Mouse (Mus musculus) MEL-GATA-1-ER (cell line): ENCODE measurements at regions not wholly inside any gene's neighbourhood (a gene's known extent, or its start where the extent isn't known, plus 50 kb on each side); places are given as distances from the start of the nearest gene placed in this dataset.

Experiments used
- DNase-seq: peaks from one replicate; pipeline ENCODE4 v3.0.0-alpha.2; 2012; ENCODE audit warnings: low read depth; ENCODE audit errors: extremely low read depth

GRCm38 (mm10) chr4:40400089-40400488, 71.9 kb upstream of the Tmem215 start:
- no peak for DNase-seq

GRCm38 (mm10) chr4:40390183-40390582, 81.8 kb upstream of the Tmem215 start:
- DNase-seq: no peak

- no peak for DNase-seq
Measured at GRCm38 (mm10) chr4:40385284-40385683, 86.7 kb upstream of the Tmem215 start.

GRCm38 (mm10) chr4:40384704-40385103, 87.3 kb upstream of the Tmem215 start:
- DNase-seq: no peak

GRCm38 (mm10) chr4:40380309-40380708, 91.7 kb upstream of the Tmem215 start:
- no peak for DNase-seq

GRCm38 (mm10) chr4:40375439-40376154, 96.4 kb upstream of the Ndufb6 start:
- no peak for DNase-seq

- DNase-seq: no peak
Measured at GRCm38 (mm10) chr4:40374213-40374612, 95.0 kb upstream of the Ndufb6 start.

- DNase-seq: no peak
Measured at GRCm38 (mm10) chr4:40364329-40364728, 85.1 kb upstream of the Ndufb6 start.

- no peak for DNase-seq
Measured at GRCm38 (mm10) chr4:40359307-40359706, 80.1 kb upstream of the Ndufb6 start.

GRCm38 (mm10) chr4:40357088-40357853, 78.0 kb upstream of the Ndufb6 start:
- no peak for DNase-seq

GRCm38 (mm10) chr4:40355791-40356450, 76.7 kb upstream of the Ndufb6 start:
- DNase-seq: no peak

GRCm38 (mm10) chr4:40354456-40354855, 75.2 kb upstream of the Ndufb6 start:
- DNase-seq: no peak

GRCm38 (mm10) chr4:40351648-40352047, 72.4 kb upstream of the Ndufb6 start:
- DNase-seq: no peak

GRCm38 (mm10) chr4:40351090-40351489, 71.9 kb upstream of the Ndufb6 start:
- DNase-seq: no peak

GRCm38 (mm10) chr4:40345847-40346246, 66.6 kb upstream of the Ndufb6 start:
- DNase-seq: no peak

- no peak for DNase-seq
Measured at GRCm38 (mm10) chr4:40342181-40342580, 63.0 kb upstream of the Ndufb6 start.

GRCm38 (mm10) chr4:40334841-40335240, 55.6 kb upstream of the Ndufb6 start:
- no peak for DNase-seq

GRCm38 (mm10) chr4:40329737-40330136, 50.5 kb upstream of the Ndufb6 start:
- peak; percentile 89 for DNase-seq
